Mouse (Mus musculus): ENCODE measurements at regions not wholly inside any gene's neighbourhood (a gene's known extent, or its start where the extent isn't known, plus 50 kb on each side); places are given as distances from the start of the nearest gene placed in this dataset.
A peak's percentile ranks its signal among the peaks of the same experiment; 100 is the strongest.

DNA sequence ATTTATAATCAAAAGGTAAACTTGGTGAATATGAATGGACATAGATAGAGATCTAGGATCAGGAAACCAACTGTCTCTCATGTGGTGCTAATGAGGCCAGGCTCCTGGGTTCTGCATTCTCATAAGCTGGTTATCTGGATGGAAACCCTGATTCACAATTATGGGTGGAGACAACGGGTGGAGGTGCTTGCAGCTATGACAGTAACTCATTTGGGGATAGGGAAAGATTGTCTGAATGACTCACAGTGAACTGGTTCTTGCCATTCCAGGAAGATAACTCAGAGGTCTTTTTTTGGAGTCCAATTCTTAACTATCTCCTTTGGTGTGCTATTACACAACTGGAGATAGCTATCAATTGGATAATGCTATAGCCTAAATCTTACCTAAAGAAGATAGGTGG, 95.7 kb upstream of the Ubash3b start:
- no peak for ATAC-seq
- Histone ChIP-seq H3K4me3 (ENCODE audit: low read depth, low read length) (no peak overlapping the region), H3K4me2 (ENCODE audit: low read depth, low read length) (no peak overlapping the region), H3K9me3 (ENCODE audit: low read length) (no peaks in the 10 kb centered on the region), H3K27me3 (ENCODE audit: insufficient read depth, low read length) (no peaks in the 10 kb centered on the region), H3K36me3 (replicated peaks; ENCODE audit: insufficient read depth, low read length) (no peaks in the 10 kb centered on the region), H3K9ac (replicated peaks) (no peak overlapping the region), H3K4me1 (ENCODE audit: insufficient read depth) (no peaks in the 10 kb centered on the region), H3K27ac (ENCODE audit: low read depth) (no peak overlapping the region)
- no peak for DNase-seq
- no peak for TF ChIP-seq EP300 (IDR thresholded peaks at IDR 0.05; ENCODE audit: low read depth)
- no peak for TF ChIP-seq CTCF (IDR thresholded peaks at IDR 0.05; ENCODE audit: low read depth)
- WGBS (ENCODE audit: insufficient replicate concordance), result 57% methylated on average over 1 of the region's 1 CpGs

DNA sequence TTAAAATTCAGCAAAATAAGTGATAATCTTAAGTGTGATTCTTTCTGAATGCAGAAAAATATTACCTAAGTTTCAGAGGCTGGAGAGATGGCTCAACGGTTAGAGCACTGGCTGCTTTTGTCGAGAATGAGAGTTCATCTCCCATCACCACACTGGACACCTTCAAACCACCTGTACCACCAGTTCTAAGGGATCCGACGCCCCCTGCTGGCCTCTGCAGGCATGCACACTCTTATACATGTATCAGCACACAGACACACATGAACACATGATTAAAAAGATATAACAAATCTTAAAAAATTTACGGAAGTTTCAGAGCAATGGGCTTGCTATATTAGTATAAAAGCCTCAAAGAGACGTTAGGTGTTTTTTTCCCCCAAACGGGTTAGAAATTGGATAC, 80.9 kb upstream of the Ubash3b start:
- ATAC-seq (no peak), DNase-seq (no peak)
- H3K9me3 ChIP-seq (ENCODE audit: low read length), result no peaks in the 10 kb centered on the region
- H3K4me3 ChIP-seq (ENCODE audit: low read depth, low read length), result no peak overlapping the region
- no peak overlapping the region for H3K9ac ChIP-seq (replicated peaks)
- H3K4me2 ChIP-seq (ENCODE audit: low read depth, low read length), result no peak overlapping the region
- no peaks in the 10 kb centered on the region for H3K4me1 ChIP-seq (ENCODE audit: insufficient read depth)
- H3K27ac ChIP-seq (ENCODE audit: low read depth), result no peak overlapping the region
- H3K27me3 ChIP-seq (ENCODE audit: insufficient read depth, low read length), result no peaks in the 10 kb centered on the region
- WGBS (ENCODE audit: insufficient replicate concordance), result 75% methylated on average over 7 of the region's 7 CpGs
- no peak; the same call in 1 of the 2 replicates for TF ChIP-seq CTCF (IDR thresholded peaks at IDR 0.05; ENCODE audit: low read depth)
- TF ChIP-seq EP300 (IDR thresholded peaks at IDR 0.05; ENCODE audit: low read depth), result no peak
- no peaks in the 10 kb centered on the region for H3K36me3 ChIP-seq (replicated peaks; ENCODE audit: insufficient read depth, low read length)

GRCm38 (mm10) chr9:41239097-41239451, 77.6 kb upstream of the Ubash3b start:
- Histone ChIP-seq H3K9ac (replicated peaks) (no peak overlapping the region), H3K9me3 (ENCODE audit: low read length) (no peaks in the 10 kb centered on the region), H3K4me3 (ENCODE audit: low read depth, low read length) (no peak overlapping the region), H3K27ac (ENCODE audit: low read depth) (no peak overlapping the region), H3K36me3 (replicated peaks; ENCODE audit: insufficient read depth, low read length) (no peaks in the 10 kb centered on the region), H3K4me2 (ENCODE audit: low read depth, low read length) (no peak overlapping the region), H3K4me1 (ENCODE audit: insufficient read depth) (no peaks in the 10 kb centered on the region), H3K27me3 (ENCODE audit: insufficient read depth, low read length) (no peaks in the 10 kb centered on the region)
- WGBS (ENCODE audit: insufficient replicate concordance), result 73% methylated on average over 5 of the region's 5 CpGs
- no peak for DNase-seq
- no peak for ATAC-seq
- no peak for TF ChIP-seq EP300 (IDR thresholded peaks at IDR 0.05; ENCODE audit: low read depth)
- no peak for TF ChIP-seq CTCF (IDR thresholded peaks at IDR 0.05; ENCODE audit: low read depth)

GRCm38 (mm10) chr9:41238395-41239096, 77.0 kb upstream of the Ubash3b start:
- H3K27me3 ChIP-seq (ENCODE audit: insufficient read depth, low read length), result no peaks in the 10 kb centered on the region
- TF ChIP-seq EP300 (IDR thresholded peaks at IDR 0.05; ENCODE audit: low read depth) (no peak), CTCF (IDR thresholded peaks at IDR 0.05; ENCODE audit: low read depth) (no peak)
- no peak overlapping the region for H3K9ac ChIP-seq (replicated peaks)
- no peak overlapping the region for H3K4me2 ChIP-seq (ENCODE audit: low read depth, low read length)
- no peaks in the 10 kb centered on the region for H3K9me3 ChIP-seq (ENCODE audit: low read length)
- no peak overlapping the region for H3K27ac ChIP-seq (ENCODE audit: low read depth)
- WGBS (ENCODE audit: insufficient replicate concordance), result 68% methylated on average over 5 of the region's 5 CpGs
- no peaks in the 10 kb centered on the region for H3K36me3 ChIP-seq (replicated peaks; ENCODE audit: insufficient read depth, low read length)
- H3K4me1 ChIP-seq (ENCODE audit: insufficient read depth), result no peaks in the 10 kb centered on the region
- H3K4me3 ChIP-seq (ENCODE audit: low read depth, low read length), result no peak overlapping the region
- no peak for DNase-seq
- no peak for ATAC-seq

DNA sequence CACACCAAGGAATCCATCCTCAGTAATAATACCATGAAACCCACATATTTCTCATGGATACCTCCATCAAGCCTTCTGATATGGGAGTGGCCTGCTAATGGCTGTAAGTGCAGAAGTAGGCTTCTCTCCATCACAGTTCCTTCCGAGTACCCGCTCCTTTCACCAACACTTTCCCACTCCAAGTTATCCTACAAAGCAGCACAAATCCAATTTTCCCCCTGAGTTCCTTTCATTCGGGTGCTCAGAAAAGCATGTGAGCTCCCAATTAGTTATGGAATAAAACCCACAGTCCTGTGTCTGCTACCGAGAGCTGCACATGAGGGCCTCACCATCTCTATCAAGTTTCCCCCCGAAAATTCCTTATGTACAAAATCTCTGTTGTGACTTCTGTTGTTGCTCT, 75.8 kb upstream of the Ubash3b start:
- Histone ChIP-seq H3K9me3 (ENCODE audit: low read length) (no peaks in the 10 kb centered on the region), H3K27ac (ENCODE audit: low read depth) (no peak overlapping the region), H3K4me2 (ENCODE audit: low read depth, low read length) (no peak overlapping the region), H3K9ac (replicated peaks) (no peak overlapping the region), H3K27me3 (ENCODE audit: insufficient read depth, low read length) (no peaks in the 10 kb centered on the region), H3K36me3 (replicated peaks; ENCODE audit: insufficient read depth, low read length) (no peaks in the 10 kb centered on the region), H3K4me3 (ENCODE audit: low read depth, low read length) (no peak overlapping the region), H3K4me1 (ENCODE audit: insufficient read depth) (no peaks in the 10 kb centered on the region)
- no peak for TF ChIP-seq EP300 (IDR thresholded peaks at IDR 0.05; ENCODE audit: low read depth)
- TF ChIP-seq CTCF (IDR thresholded peaks at IDR 0.05; ENCODE audit: low read depth), result no peak
- ATAC-seq (no peak), DNase-seq (no peak)
- 78% methylated on average over 5 of the region's 5 CpGs for WGBS (ENCODE audit: insufficient replicate concordance)

DNA sequence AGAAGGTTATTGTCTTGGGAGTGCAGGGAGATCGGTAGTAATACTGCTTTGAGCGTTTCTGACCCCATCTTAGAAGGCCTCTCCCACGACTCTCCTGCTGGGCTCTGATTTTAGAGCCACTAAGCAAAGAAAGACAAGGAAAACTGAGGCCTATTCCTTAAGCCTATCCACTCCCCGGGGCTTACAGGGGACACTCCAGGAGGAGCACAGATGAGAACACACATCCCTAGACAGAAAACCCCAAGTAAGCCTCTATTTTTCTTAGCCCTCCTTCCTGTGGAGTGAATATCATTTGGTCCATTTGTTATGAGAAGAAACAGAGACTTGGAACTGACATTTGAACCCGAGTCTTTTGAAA, 67.7 kb upstream of the Ubash3b start:
- Histone ChIP-seq H3K4me1 (ENCODE audit: insufficient read depth) (peaks cover 5% of the 10 kb centered on the region; the same call in 1 of the 2 replicates), H3K27ac (ENCODE audit: low read depth) (0 out of 2 replicates have a peak overlapping the region, but pooled peaks have one; percentile 34), H3K9ac (replicated peaks) (peak overlapping the region; percentile 53; the same call in 1 of the 2 replicates), H3K27me3 (ENCODE audit: insufficient read depth, low read length) (no peaks in the 10 kb centered on the region), H3K36me3 (replicated peaks; ENCODE audit: insufficient read depth, low read length) (no peaks in the 10 kb centered on the region), H3K9me3 (ENCODE audit: low read length) (no peaks in the 10 kb centered on the region), H3K4me3 (ENCODE audit: low read depth, low read length) (peak overlapping the region; percentile 46), H3K4me2 (ENCODE audit: low read depth, low read length) (peak overlapping the region; percentile 82)
- WGBS (ENCODE audit: insufficient replicate concordance), result 16% methylated on average over 5 of the region's 5 CpGs
- DNase-seq (no peak), ATAC-seq (no peak)
- TF ChIP-seq CTCF (IDR thresholded peaks at IDR 0.05; ENCODE audit: low read depth) (no peak), EP300 (IDR thresholded peaks at IDR 0.05; ENCODE audit: low read depth) (no peak)
